Mouse (Mus musculus) cerebellum, adult 2 months (tissue): Measurements from ENCODE around the gene Gja8.

ENCODE experiments used
- CTCF ChIP-seq: fragments of 200-500 bp; IDR thresholded peaks from 2 replicates; pipeline ENCODE4 v1.5.1; 2011; ENCODE audit warnings: low read depth, mild to moderate bottlenecking, control low read depth, low read length, moderate library complexity, borderline replicate concordance; ENCODE audit not compliant: insufficient read depth
- POLR2A ChIP-seq: fragments of 200-500 bp; IDR thresholded peaks from 2 replicates; pipeline ENCODE4 v1.6.1; 2011; ENCODE audit warnings: low read length, control low read depth, borderline replicate concordance; ENCODE audit not compliant: insufficient read depth

GRCm38 (mm10) chr3:96925920-96926319 is at the start of gene Gja8:
- TF ChIP-seq POLR2A (no peak), CTCF (no peak)
